8 mouse cellular contexts compared by ENCODE assay signal in the genomic region with DNA sequence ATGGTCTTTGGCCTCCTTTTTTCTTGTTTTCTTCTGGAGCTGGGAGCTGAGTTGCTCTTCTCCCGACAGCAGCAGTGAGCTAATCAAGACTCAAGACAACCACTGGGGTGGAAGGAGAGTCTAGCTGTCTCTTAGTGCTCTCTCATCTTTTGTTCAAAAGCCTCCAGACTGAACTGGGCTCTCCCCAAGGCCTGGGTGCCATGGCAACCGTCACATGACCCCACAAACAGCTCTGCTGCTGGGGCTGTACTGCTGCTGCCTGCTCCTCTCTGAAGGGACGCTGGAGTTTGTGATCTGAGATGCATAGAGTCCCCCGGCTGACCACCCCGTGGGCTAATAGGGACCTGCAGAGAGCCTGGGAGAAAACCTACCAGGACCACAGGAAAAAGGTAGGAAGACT. TPM values are rescaled to one million over a fixed set of nuclear protein-coding genes. Genes with fewer than 3 reads are reported as not detected.
DNase-seq lines count a peak whose midpoint lies in the region; ATAC-seq lines count a peak whose summit lies in the region.

A gene (plus strand): TSS at position 222 of the 400 bp plus-strand sequence.

- no peak within 1 kb of the TSS for H3K4me2 ChIP-seq in kidney, embryonic 15.5 days
- H3K4me2 ChIP-seq in embryonic facial prominence, embryonic 14.5 days (ENCODE audit: low read depth, low read length) = no peak within 1 kb of the TSS
- H3K4me2 ChIP-seq in hindbrain, embryonic 13.5 days = peak within 1 kb of the TSS; percentile 45
- no peak within 1 kb of the TSS for H3K4me2 ChIP-seq in limb, embryonic 11.5 days (ENCODE audit: low read depth, severe bottlenecking)
- H3K4me2 ChIP-seq in neural tube, embryonic 14.5 days (ENCODE audit: low read depth, low read length) = peak within 1 kb of the TSS; percentile 27; the same call in 1 of the 2 replicates

- H3K36me3 ChIP-seq in kidney, embryonic 15.5 days = no peaks in the 10 kb centered on the region
- H3K36me3 ChIP-seq in embryonic facial prominence, embryonic 14.5 days (ENCODE audit: control insufficient read depth, insufficient read depth, low read length) = no peaks in the 10 kb centered on the region
- H3K36me3 ChIP-seq in hindbrain, embryonic 13.5 days = no peaks in the 10 kb centered on the region
- H3K36me3 ChIP-seq in limb, embryonic 11.5 days (ENCODE audit: control insufficient read depth, insufficient read depth, low read length) = no peaks in the 10 kb centered on the region
- H3K36me3 ChIP-seq in neural tube, embryonic 14.5 days (ENCODE audit: control insufficient read depth, insufficient read depth, low read length) = no peaks in the 10 kb centered on the region

- no peaks in the 10 kb centered on the region for H3K27me3 ChIP-seq in kidney, embryonic 15.5 days
- H3K27me3 ChIP-seq in embryonic facial prominence, embryonic 14.5 days (replicated peaks; ENCODE audit: control insufficient read depth, insufficient read depth, low read length) = no peaks in the 10 kb centered on the region
- no peaks in the 10 kb centered on the region for H3K27me3 ChIP-seq in hindbrain, embryonic 13.5 days
- H3K27me3 ChIP-seq in limb, embryonic 11.5 days (ENCODE audit: control insufficient read depth, insufficient read depth, low read length) = no peaks in the 10 kb centered on the region
- H3K27me3 ChIP-seq in neural tube, embryonic 14.5 days (ENCODE audit: control insufficient read depth, insufficient read depth, low read length) = no peaks in the 10 kb centered on the region

- no peak within 1 kb of the TSS for H3K4me3 ChIP-seq in kidney, embryonic 15.5 days (replicated peaks)
- H3K4me3 ChIP-seq in embryonic facial prominence, embryonic 14.5 days (ENCODE audit: low read depth, low read length) = no peak within 1 kb of the TSS
- peak within 1 kb of the TSS; percentile 13; the same call in 1 of the 2 replicates for H3K4me3 ChIP-seq in hindbrain, embryonic 13.5 days
- no peak within 1 kb of the TSS for H3K4me3 ChIP-seq in limb, embryonic 11.5 days (ENCODE audit: low read depth, low read length)
- no peak within 1 kb of the TSS for H3K4me3 ChIP-seq in neural tube, embryonic 14.5 days (ENCODE audit: low read depth, low read length)

- no peaks in the 10 kb centered on the region for H3K9me3 ChIP-seq in kidney, embryonic 15.5 days (replicated peaks)
- H3K9me3 ChIP-seq in embryonic facial prominence, embryonic 14.5 days (ENCODE audit: control insufficient read depth, low read length) = no peaks in the 10 kb centered on the region
- H3K9me3 ChIP-seq in hindbrain, embryonic 13.5 days = no peaks in the 10 kb centered on the region; the same call in 1 of the 2 replicates
- H3K9me3 ChIP-seq in limb, embryonic 11.5 days (ENCODE audit: control insufficient read depth, low read length) = no peaks in the 10 kb centered on the region
- H3K9me3 ChIP-seq in neural tube, embryonic 14.5 days (ENCODE audit: control insufficient read depth, low read length) = no peaks in the 10 kb centered on the region

- 7% methylated on average over 5 of the region's 5 CpGs for WGBS in kidney, embryonic 15.5 days
- WGBS in embryonic facial prominence, embryonic 14.5 days = 5% methylated on average over 5 of the region's 5 CpGs
- 0% methylated on average over 5 of the region's 5 CpGs for WGBS in hindbrain, embryonic 13.5 days
- WGBS in limb, embryonic 11.5 days = 13% methylated on average over 5 of the region's 5 CpGs
- under 1% methylated on average over 5 of the region's 5 CpGs for WGBS in neural tube, embryonic 14.5 days

- ATAC-seq in kidney, embryonic 15.5 days (replicated peaks; ENCODE audit: low FRiP score) = peak; percentile 79; the same call in 1 of the 2 replicates
- ATAC-seq in embryonic facial prominence, embryonic 14.5 days (ENCODE audit: low read depth) = peak; percentile 98
- peak; percentile 97 for ATAC-seq in hindbrain, embryonic 13.5 days (ENCODE audit: low FRiP score)
- ATAC-seq in limb, embryonic 11.5 days (ENCODE audit: insufficient number of reproducible peaks, low FRiP score, low TSS enrichment, low read depth) = peak; percentile 83; the same call in 1 of the 2 replicates
- peak; percentile 100 for ATAC-seq in neural tube, embryonic 14.5 days (ENCODE audit: low read depth)

- H3K27ac ChIP-seq in kidney, embryonic 15.5 days = no peak within 1 kb of the TSS
- no peak within 1 kb of the TSS for H3K27ac ChIP-seq in embryonic facial prominence, embryonic 14.5 days (replicated peaks; ENCODE audit: low read depth, low read length)
- peak within 1 kb of the TSS; percentile 88 for H3K27ac ChIP-seq in hindbrain, embryonic 13.5 days
- no peak within 1 kb of the TSS for H3K27ac ChIP-seq in limb, embryonic 11.5 days (replicated peaks; ENCODE audit: low read depth, low read length)
- peak within 1 kb of the TSS; percentile 78; the same call in 1 of the 2 replicates for H3K27ac ChIP-seq in neural tube, embryonic 14.5 days (ENCODE audit: low read depth, low read length)

- peaks cover 13% of the 10 kb centered on the region for H3K4me1 ChIP-seq in kidney, embryonic 15.5 days
- H3K4me1 ChIP-seq in embryonic facial prominence, embryonic 14.5 days (ENCODE audit: control insufficient read depth, insufficient read depth, low read length) = 0 out of 2 replicates have a peak, but pooled peaks cover 6% of the 10 kb centered on the region
- peaks cover 17% of the 10 kb centered on the region for H3K4me1 ChIP-seq in hindbrain, embryonic 13.5 days (replicated peaks)
- H3K4me1 ChIP-seq in limb, embryonic 11.5 days (ENCODE audit: control insufficient read depth, insufficient read depth, low read length) = peaks cover 4% of the 10 kb centered on the region; the same call in 1 of the 2 replicates
- H3K4me1 ChIP-seq in neural tube, embryonic 14.5 days (ENCODE audit: control insufficient read depth, insufficient read depth, low read length) = peaks cover 10% of the 10 kb centered on the region; the same call in 1 of the 2 replicates

- H3K9ac ChIP-seq in kidney, embryonic 15.5 days = no peak within 1 kb of the TSS
- H3K9ac ChIP-seq in embryonic facial prominence, embryonic 14.5 days (ENCODE audit: low read depth, low read length) = no peak within 1 kb of the TSS
- H3K9ac ChIP-seq in hindbrain, embryonic 13.5 days = peak within 1 kb of the TSS; percentile 49
- no peak within 1 kb of the TSS for H3K9ac ChIP-seq in limb, embryonic 11.5 days (ENCODE audit: low read length)
- H3K9ac ChIP-seq in neural tube, embryonic 14.5 days (replicated peaks; ENCODE audit: low read depth, low read length) = no peak within 1 kb of the TSS

- no peak for DNase-seq in kidney, adult 8-10 months
- peak; percentile 69 for DNase-seq in R1 (ENCODE audit: low read depth, low spot score)
- DNase-seq in embryonic facial prominence, embryonic 14.5 days (ENCODE audit: low spot score) = peak; percentile 88
- DNase-seq in limb, embryonic 11.5 days (ENCODE audit: low spot score) = peak; percentile 77
- DNase-seq in yolk sac, embryonic 10.5 days (ENCODE audit: low spot score) = peak; percentile 30

RNA-seq across cellular contexts. Expression of the gene that starts here (rescaled TPM):
- 0.05 TPM in 1 of 2 replicates, not detected in the other for polyA plus RNA-seq in kidney, embryonic 15.5 days (2015; fragmentation: Nextera tagmentation; extraction: Ambion mirVana)
- polyA plus RNA-seq in embryonic facial prominence, embryonic 14.5 days (2014; fragmentation: Nextera tagmentation; extraction: Ambion mirVana) = 0.10 and 0.25 TPM in 2 replicates
- 2.1 and 2.8 TPM in 2 replicates for polyA plus RNA-seq in hindbrain, embryonic 13.5 days (2015; fragmentation: Nextera tagmentation; extraction: Ambion mirVana)
- 0.14 TPM in 1 of 2 replicates, not detected in the other for polyA plus RNA-seq in limb, embryonic 11.5 days (2014; fragmentation: Nextera tagmentation; extraction: Ambion mirVana)
- 0.90 and 1.2 TPM in 2 replicates for polyA plus RNA-seq in neural tube, embryonic 14.5 days (2014; fragmentation: Nextera tagmentation; extraction: Ambion mirVana)

Comparison
In these comparisons a context has a peak if more than half of its experiments do, and no peak if none do; other contexts are left out.
1. Peak in ATAC-seq in kidney, embryonic 15.5 days; RNA of the gene not detected or under 1 TPM.
2. Peak in DNase-seq and ATAC-seq in embryonic facial prominence, embryonic 14.5 days; RNA of the gene not detected or under 1 TPM.
3. Peak in DNase-seq and ATAC-seq in limb, embryonic 11.5 days; RNA of the gene not detected or under 1 TPM.
4. H3K27ac ChIP-seq: peak in hindbrain, embryonic 13.5 days (single experiment) and neural tube, embryonic 14.5 days (single experiment); none in kidney, embryonic 15.5 days (single experiment), embryonic facial prominence, embryonic 14.5 days (single experiment) and limb, embryonic 11.5 days (single experiment).
5. H3K4me2 ChIP-seq: peak in hindbrain, embryonic 13.5 days (single experiment) and neural tube, embryonic 14.5 days (single experiment); none in kidney, embryonic 15.5 days (single experiment), embryonic facial prominence, embryonic 14.5 days (single experiment) and limb, embryonic 11.5 days (single experiment).
6. DNase-seq: peak in R1 (single experiment) and yolk sac, embryonic 10.5 days (single experiment); none in kidney, adult 8-10 months (0 of 2).
7. Peak in every context shown above with its lines, with median percentiles within 50 percentile points of each other: ATAC-seq.